Mouse (Mus musculus): ENCODE data around the gene Atp5g1. TPM values are rescaled to one million over a fixed set of nuclear protein-coding genes. Genes with fewer than 3 reads are reported as not detected.
A peak's percentile ranks its signal among the peaks of the same experiment; 100 is the strongest.

The Atp5g1 gene
- polyA plus RNA-seq, 1 experiment from 2014 or later: 605 TPM

- in situ Hi-C loops (cut with MboI; ENCODE audit: low pct_unique_long_range_greater_than_20kb): no loop called here
- CTCF ChIA-PET: interaction anchor here (1.6 kb wide), 1 partner anchor 157 kb away, joined by 3 read pairs; no protein-coding TSS in a partner anchor
- DNase-seq (ENCODE audit: low read depth, low spot score): no peak
Observed at GRCm38 (mm10) chr11:96033264-96033663, 42.2 kb downstream of the Atp5g1 start.

GRCm38 (mm10) chr11:96031701-96032100 is 43.8 kb downstream of the Atp5g1 start:
- peak; percentile 43 for TF ChIP-seq CTCF (IDR thresholded peaks at IDR 0.05)
- no peak for ATAC-seq
- POLR2A ChIA-PET: no interaction called here
- in situ Hi-C loops (cut with MboI; ENCODE audit: low pct_unique_long_range_greater_than_20kb): no loop called here
- CTCF ChIA-PET: no interaction called here
- no peaks in the 10 kb centered on the region for H3K27me3 ChIP-seq
- DNase-seq (ENCODE audit: low read depth, low spot score): no peak

More at GRCm38 (mm10) chr11:96033264-96033663, 42.2 kb downstream of the Atp5g1 start:
- H3K27me3 ChIP-seq: no peaks in the 10 kb centered on the region
- ATAC-seq: no peak
- TF ChIP-seq CTCF (IDR thresholded peaks at IDR 0.05): peak; percentile 54
- POLR2A ChIA-PET: interaction anchor here (1.2 kb wide), 1 partner anchor 27 kb away, joined by 4 read pairs; no protein-coding TSS in a partner anchor

- POLR2A ChIA-PET: no interaction called here
- no peaks in the 10 kb centered on the region for H3K27me3 ChIP-seq
- TF ChIP-seq CTCF (IDR thresholded peaks at IDR 0.05): no peak
- CTCF ChIA-PET: no interaction called here
- in situ Hi-C loops (cut with MboI; ENCODE audit: low pct_unique_long_range_greater_than_20kb): no loop called here
- ATAC-seq (no peak), DNase-seq (ENCODE audit: low read depth, low spot score) (no peak)
Observed at GRCm38 (mm10) chr11:96030571-96030970, 44.9 kb downstream of the Atp5g1 start.

GRCm38 (mm10) chr11:96028130-96028529 is 47.3 kb downstream of the Atp5g1 start:
- in situ Hi-C loops (cut with MboI; ENCODE audit: low pct_unique_long_range_greater_than_20kb): no loop called here
- H3K27me3 ChIP-seq: no peaks in the 10 kb centered on the region
- TF ChIP-seq CTCF (IDR thresholded peaks at IDR 0.05): no peak
- ATAC-seq (no peak), DNase-seq (ENCODE audit: low read depth, low spot score) (no peak)
- CTCF ChIA-PET: interaction anchor here (1.2 kb wide), 1 partner anchor 47 kb away, joined by 3 read pairs; no protein-coding TSS in a partner anchor
- POLR2A ChIA-PET: no interaction called here

GRCm38 (mm10) chr11:96020622-96021021 is 54.8 kb downstream of the Atp5g1 start:
- ATAC-seq (no peak), DNase-seq (ENCODE audit: low read depth, low spot score) (no peak)
- CTCF ChIA-PET: no interaction called here
- H3K27me3 ChIP-seq: no peaks in the 10 kb centered on the region
- POLR2A ChIA-PET: no interaction called here
- no peak for TF ChIP-seq CTCF (IDR thresholded peaks at IDR 0.05)
- in situ Hi-C loops (cut with MboI; ENCODE audit: low pct_unique_long_range_greater_than_20kb): no loop called here

Other genes starting within 250 kb of the Atp5g1 start
- not detected for gene Gngt2, start 238.5 kb downstream of the Atp5g1 start, polyA plus RNA-seq (2021)
- not detected for gene Abi3, start 233.2 kb downstream of the Atp5g1 start, polyA plus RNA-seq (2021)
- gene B4galnt2, start 160.8 kb downstream of the Atp5g1 start, polyA plus RNA-seq (2021): 0.21 TPM
- 1.2 TPM for gene Igf2bp1, start 69.7 kb downstream of the Atp5g1 start, polyA plus RNA-seq (2021)
- not detected for gene Gip, start 51.1 kb downstream of the Atp5g1 start, polyA plus RNA-seq (2021)
- gene Snf8, start 40.8 kb downstream of the Atp5g1 start, polyA plus RNA-seq (2021): 100 TPM
- 74.0 TPM for gene Ube2z, start 10.3 kb downstream of the Atp5g1 start, polyA plus RNA-seq (2021)
- gene Calcoco2, start 36.3 kb upstream of the Atp5g1 start, polyA plus RNA-seq (2021): not detected
- 0.13 TPM for gene Ttll6, start 58.1 kb upstream of the Atp5g1 start, polyA plus RNA-seq (2021)
- 1.4 TPM for gene Hoxb13, start 118.6 kb upstream of the Atp5g1 start, polyA plus RNA-seq (2021)
- 111 TPM for gene Hoxb9, start 195.8 kb upstream of the Atp5g1 start, polyA plus RNA-seq (2021)
- gene Hoxb8, start 206.2 kb upstream of the Atp5g1 start, polyA plus RNA-seq (2021): 118 TPM
- gene Hoxb7, start 211.0 kb upstream of the Atp5g1 start, polyA plus RNA-seq (2021): 98.7 TPM
- 69.7 TPM for gene Hoxb6, start 216.8 kb upstream of the Atp5g1 start, polyA plus RNA-seq (2021)
- 24.4 TPM for gene Hoxb5, start 227.7 kb upstream of the Atp5g1 start, polyA plus RNA-seq (2021)
- 12.2 TPM for gene Hoxb4, start 242.6 kb upstream of the Atp5g1 start, polyA plus RNA-seq (2021)
- gene Hoxb3, start 247.7 kb upstream of the Atp5g1 start, polyA plus RNA-seq (2021): 53.8 TPM